Mouse (Mus musculus) liver, embryonic 13.5 days (tissue): Measurements from ENCODE around the gene Fam90a1b. TPM values are rescaled to one million over a fixed set of nuclear protein-coding genes. Genes with fewer than 3 reads are reported as not detected.
"Not testable (repeated sequence)": the region's sequence is repeated elsewhere in the genome, so short reads cannot be mapped to it uniquely, and the experiment has no call there.

Experiments
- ATAC-seq: fragments of 200-750 bp; cut with Nextera tagmentation; 2 replicates; pipeline ENCODE4 v1.8.0; 2017; ENCODE audit warnings: low read depth, mild to moderate bottlenecking, moderate number of reproducible peaks, moderate library complexity
- DNase-seq: peaks from one replicate; pipeline ENCODE4 v3.0.0; 2022
- H3K27ac ChIP-seq: fragments of 300-500 bp; sonication (generic); 2 replicates; pipeline ENCODE4 v1.5.1; 2015; ENCODE audit warnings: moderate library complexity, mild to moderate bottlenecking, inconsistent platforms
- H3K27me3 ChIP-seq: fragments of 300-500 bp; sonication (generic); 2 replicates; pipeline ENCODE4 v1.6.1; 2015; ENCODE audit warnings: mild to moderate bottlenecking, inconsistent platforms
- H3K36me3 ChIP-seq: fragments of 300-500 bp; sonication (generic); 2 replicates; pipeline ENCODE4 v1.6.1; 2015; ENCODE audit warnings: mild to moderate bottlenecking, inconsistent platforms
- H3K4me1 ChIP-seq: fragments of 300-500 bp; sonication (generic); replicated peaks from 2 replicates; pipeline ENCODE4 v1.6.1; 2015; ENCODE audit warnings: inconsistent platforms
- H3K4me2 ChIP-seq: fragments of 300-500 bp; sonication (generic); 2 replicates; pipeline ENCODE4 v1.6.1; 2015; ENCODE audit warnings: inconsistent platforms, mild to moderate bottlenecking, moderate library complexity
- H3K4me3 ChIP-seq: fragments of 300-500 bp; sonication (generic); replicated peaks from 2 replicates; pipeline ENCODE4 v1.5.1; 2015; ENCODE audit warnings: mild to moderate bottlenecking, inconsistent platforms
- H3K9ac ChIP-seq: fragments of 300-500 bp; sonication (generic); 2 replicates; pipeline ENCODE4 v1.6.1; 2015; ENCODE audit warnings: mild to moderate bottlenecking, inconsistent platforms
- H3K9me3 ChIP-seq: fragments of 300-500 bp; sonication (generic); replicated peaks from 2 replicates; pipeline ENCODE4 v1.6.1; 2016; ENCODE audit warnings: inconsistent platforms
- WGBS: fragments of 180-500 bp; shearing (Covaris S2); methylation state at CpG from one replicate; pipeline ENCODE4 v1.1.7; 2015; ENCODE audit not compliant: insufficient replicate concordance; 5-methylcytosine and 5-hydroxymethylcytosine counted together
- microRNA-seq: library from miRNA; unstranded; fragments of <30 nt; microRNA quantifications from one replicate; pipeline ENCODE4, GENCODE M21; 2016
- polyA plus RNA-seq: library from polyadenylated mRNA; unstranded; fragments of >200 nt; fragmentation: Nextera tagmentation; extraction: Ambion mirVana; gene quantifications from 2 replicates; pipeline ENCODE4 v1.2.1, GENCODE M21; 2015

Fam90a1b gene
- 0.03 TPM in 1 of 2 replicates, not detected in the other for polyA plus RNA-seq

- no peaks in the 10 kb centered on the region for H3K36me3 ChIP-seq
- peak within 1 kb of the TSS; percentile 77 for H3K9ac ChIP-seq
- H3K27me3 ChIP-seq, result peaks cover 50% of the 10 kb centered on the region
- H3K27ac ChIP-seq, result peak within 1 kb of the TSS; percentile 13; the same call in 1 of the 2 replicates
- ATAC-seq (peak; percentile 99), DNase-seq (peak; percentile 96)
- peak within 1 kb of the TSS; percentile 74 for H3K4me3 ChIP-seq
- 19% methylated on average over 46 of the region's 46 CpGs for WGBS
- peak within 1 kb of the TSS; percentile 63 for H3K4me2 ChIP-seq
- H3K4me1 ChIP-seq, result peaks cover 13% of the 10 kb centered on the region
- H3K9me3 ChIP-seq, result no peaks in the 10 kb centered on the region
Observed at GRCm38 (mm10) chrX:94366670-94367241, at the start of gene Fam90a1b, which contains the start of gene Apoo. Gene Fam90a1b, minus strand, starts transcription at chrX:94366777. Gene Apoo, plus strand, starts transcription at chrX:94367117.

GRCm38 (mm10) chrX:94408975-94409374 is 42.4 kb upstream of the Fam90a1b start:
- no peak overlapping the region for H3K4me3 ChIP-seq
- 46% methylated on average over 3 of the region's 3 CpGs for WGBS
- H3K9ac ChIP-seq, result no peak overlapping the region
- H3K36me3 ChIP-seq, result no peaks in the 10 kb centered on the region
- H3K27me3 ChIP-seq, result no peaks in the 10 kb centered on the region; the same call in 1 of the 2 replicates
- H3K27ac ChIP-seq, result no peak overlapping the region
- no peak for DNase-seq
- H3K4me2 ChIP-seq, result no peak overlapping the region
- no peaks in the 10 kb centered on the region for H3K9me3 ChIP-seq
- ATAC-seq, result no peak
- no peaks in the 10 kb centered on the region for H3K4me1 ChIP-seq

DNA sequence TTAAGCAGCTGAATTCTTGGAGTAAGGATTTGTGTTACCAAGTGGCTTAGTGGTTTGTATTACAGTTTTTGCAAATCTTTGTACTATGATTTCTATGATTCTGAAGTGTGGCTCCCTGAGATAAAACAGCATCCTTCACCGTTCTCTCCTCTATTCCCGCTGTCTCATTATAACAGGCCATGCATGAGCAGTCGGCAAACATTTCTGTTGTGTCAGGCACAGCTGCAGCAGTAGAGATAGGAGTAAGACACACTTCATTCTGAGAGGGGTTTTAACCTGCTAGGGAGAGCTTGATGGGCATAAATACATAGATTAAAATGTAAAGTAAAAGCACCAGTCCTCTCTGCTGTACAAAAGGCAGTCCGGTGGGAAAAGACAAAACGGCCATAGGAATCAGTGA is 12.2 kb upstream of the Fam90a1b start:
- Histone ChIP-seq H3K36me3 (peaks cover 7% of the 10 kb centered on the region; the same call in 1 of the 2 replicates), H3K9ac (no peak overlapping the region), H3K9me3 (no peaks in the 10 kb centered on the region), H3K4me1 (no peaks in the 10 kb centered on the region), H3K27me3 (peaks cover 15% of the 10 kb centered on the region; the same call in 1 of the 2 replicates), H3K27ac (no peak overlapping the region), H3K4me2 (no peak overlapping the region), H3K4me3 (no peak overlapping the region)
- DNase-seq, result no peak
- no peak for ATAC-seq
- WGBS, result 63% methylated on average over 5 of the region's 5 CpGs

DNA sequence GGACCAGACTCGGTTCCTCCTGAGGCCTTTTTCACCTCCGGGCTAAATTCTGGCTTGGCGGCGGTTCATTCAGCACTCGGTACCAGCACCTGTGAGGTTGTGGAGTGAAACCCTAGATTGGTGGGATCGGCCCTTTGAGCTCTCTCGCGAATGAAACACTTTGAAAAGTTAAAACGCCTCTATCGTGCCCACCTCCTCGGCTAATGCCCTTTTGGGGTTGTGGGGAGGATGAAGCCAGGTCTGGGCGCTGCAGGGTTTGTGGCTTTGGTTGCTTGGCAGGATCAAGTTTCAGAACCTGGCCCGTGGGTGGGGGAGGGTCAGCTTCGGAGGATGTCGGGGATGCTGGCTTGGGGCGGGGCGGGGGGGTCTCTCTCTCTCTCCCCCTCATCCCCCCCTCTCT is 671 bp upstream of the Fam90a1b start:
- peak overlapping the region; percentile 74 for H3K4me3 ChIP-seq
- ATAC-seq (no peak), DNase-seq (no peak)
- H3K27me3 ChIP-seq, result peaks cover 46% of the 10 kb centered on the region
- no peaks in the 10 kb centered on the region for H3K9me3 ChIP-seq
- WGBS, result 24% methylated on average over 17 of the region's 17 CpGs
- peak overlapping the region; percentile 63 for H3K4me2 ChIP-seq
- H3K9ac ChIP-seq, result peak overlapping the region; percentile 77
- H3K36me3 ChIP-seq, result no peaks in the 10 kb centered on the region
- H3K27ac ChIP-seq, result peak overlapping the region; percentile 13; the same call in 1 of the 2 replicates
- H3K4me1 ChIP-seq, result peaks cover 13% of the 10 kb centered on the region

- peak overlapping the region; percentile 60 for H3K4me2 ChIP-seq
- DNase-seq (no peak), ATAC-seq (no peak)
- H3K27me3 ChIP-seq, result peaks cover 53% of the 10 kb centered on the region
- H3K27ac ChIP-seq, result no peak overlapping the region
- H3K36me3 ChIP-seq, result no peaks in the 10 kb centered on the region
- no peak overlapping the region for H3K9ac ChIP-seq
- peak overlapping the region; percentile 74 for H3K4me3 ChIP-seq
- no peaks in the 10 kb centered on the region for H3K9me3 ChIP-seq
- WGBS, result 16% methylated on average over 16 of the region's 16 CpGs
- peaks cover 13% of the 10 kb centered on the region for H3K4me1 ChIP-seq
Observed at GRCm38 (mm10) chrX:94366029-94366428, 548 bp downstream of the Fam90a1b start.

DNA sequence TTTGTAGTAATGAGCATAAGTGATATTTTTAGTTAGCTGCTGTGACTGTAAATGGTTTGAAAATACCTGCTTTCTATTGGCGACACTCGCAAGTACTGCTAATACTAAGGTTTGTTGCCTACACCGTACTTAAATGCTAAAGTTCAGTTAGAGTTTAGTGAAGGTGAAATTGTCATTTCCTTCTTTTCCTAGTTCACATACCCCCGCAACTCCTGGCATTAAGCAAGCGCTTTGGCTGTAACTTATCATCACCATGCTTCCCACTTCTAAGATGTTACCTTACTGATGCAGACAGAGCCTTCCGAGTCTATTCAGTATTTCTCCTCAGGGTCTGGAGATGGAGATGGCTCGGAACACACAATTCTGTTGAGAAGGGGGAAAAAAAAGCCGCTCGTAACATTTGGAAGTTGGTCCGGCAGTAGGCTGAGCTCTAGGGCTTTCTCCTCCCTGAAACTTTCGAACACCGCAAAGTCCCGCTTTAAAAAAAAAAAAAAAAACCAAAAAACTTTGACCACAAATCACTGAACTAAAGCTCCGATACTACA is 1.1 kb downstream of the Fam90a1b start:
- Histone ChIP-seq H3K27me3 (peaks cover 56% of the 10 kb centered on the region), H3K9ac (no peak overlapping the region)
- 27% methylated on average over 14 of the region's 14 CpGs for WGBS

GRCm38 (mm10) chrX:94343638-94344037 is 22.9 kb downstream of the Fam90a1b start:
- H3K4me2 ChIP-seq, H3K4me3 ChIP-seq, DNase-seq, ATAC-seq, H3K36me3 ChIP-seq, H3K27ac ChIP-seq, H3K9ac ChIP-seq, H3K9me3 ChIP-seq, H3K4me1 ChIP-seq: not testable (repeated sequence)
- 80% methylated on average over 4 of the region's 4 CpGs for WGBS
- peaks cover 23% of the 10 kb centered on the region; the same call in 1 of the 2 replicates for H3K27me3 ChIP-seq

More for the DNA sequence above, 1.1 kb downstream of the Fam90a1b start:
- ATAC-seq (no peak), DNase-seq (no peak)
- Histone ChIP-seq H3K4me3 (peak overlapping the region; percentile 74; the same call in 1 of the 2 replicates), H3K4me2 (peak overlapping the region; percentile 60; the same call in 1 of the 2 replicates), H3K9me3 (no peaks in the 10 kb centered on the region), H3K4me1 (peaks cover 13% of the 10 kb centered on the region), H3K36me3 (no peaks in the 10 kb centered on the region), H3K27ac (no peak overlapping the region)

DNA sequence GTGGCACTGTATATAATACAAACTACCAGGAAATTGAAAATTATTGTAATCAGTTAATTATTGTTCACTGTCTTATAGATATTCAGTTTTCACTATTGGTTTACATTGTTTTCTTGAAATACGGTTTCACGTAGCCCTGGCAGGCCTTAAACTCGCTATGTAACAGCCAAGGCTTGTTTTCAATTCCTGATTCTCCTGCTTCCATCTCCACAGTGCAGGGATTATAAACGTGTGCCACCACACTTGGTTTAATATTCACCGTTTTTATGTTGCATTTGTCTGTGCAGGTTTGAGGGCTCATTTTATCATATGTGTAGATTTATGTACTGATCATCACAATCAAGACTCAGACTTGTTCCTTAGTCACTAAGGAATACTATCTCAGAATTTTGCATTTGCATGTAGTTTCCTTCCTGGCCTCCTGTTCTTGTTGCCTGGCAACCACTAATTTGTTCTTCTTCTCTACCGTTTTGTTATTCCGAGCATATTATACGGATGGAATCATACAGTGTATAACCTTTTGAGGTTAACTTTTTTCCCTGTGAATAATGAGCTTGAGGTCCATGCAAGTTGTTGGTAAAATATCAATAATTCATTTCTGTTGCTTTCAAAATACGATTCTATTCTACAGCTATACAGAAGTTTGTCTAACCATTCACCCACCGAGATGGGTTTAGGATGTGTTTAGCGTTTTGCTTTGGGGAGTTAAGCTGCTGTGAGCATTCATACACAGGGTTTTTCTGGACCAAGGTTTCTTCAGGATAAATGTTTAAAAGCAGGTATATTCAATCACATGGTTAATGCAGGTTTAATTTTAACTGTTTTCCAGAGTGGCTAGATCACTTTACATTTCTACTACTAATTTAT is 45.3 kb downstream of the Fam90a1b start:
- no peak for DNase-seq
- Histone ChIP-seq H3K9me3 (no peaks in the 10 kb centered on the region), H3K4me2 (no peak overlapping the region), H3K9ac (no peak overlapping the region), H3K36me3 (no peaks in the 10 kb centered on the region), H3K27me3 (peaks cover 23% of the 10 kb centered on the region; the same call in 1 of the 2 replicates), H3K27ac (no peak overlapping the region), H3K4me1 (no peaks in the 10 kb centered on the region), H3K4me3 (no peak overlapping the region)
- WGBS, result 67% methylated on average over 11 of the region's 11 CpGs
- no peak for ATAC-seq

Small RNA genes lying within 50 kb of the gene (microRNA-seq; reads per million reads assigned to microRNA genes)
- not detected for gene Gm44477

Other genes starting within 250 kb of the Fam90a1b start
- 12.8 and 14.7 TPM in 2 replicates for gene Zfx, start 243.1 kb downstream of the Fam90a1b start, polyA plus RNA-seq
- gene Eif2s3x, start 153.9 kb downstream of the Fam90a1b start, polyA plus RNA-seq, result 52.6 and 71.1 TPM in 2 replicates
- 3.8 and 4.8 TPM in 2 replicates for gene Klhl15, start 132.2 kb downstream of the Fam90a1b start, polyA plus RNA-seq
- gene Apoo, start 340 bp upstream of the Fam90a1b start, polyA plus RNA-seq, result 68.5 and 69.1 TPM in 2 replicates
- gene Maged1, start 175.4 kb upstream of the Fam90a1b start, polyA plus RNA-seq, result 74.3 and 89.8 TPM in 2 replicates